Mouse (Mus musculus) ES-E14 (cell line): Measurements from ENCODE around the gene Mmd. TPM values are rescaled to one million over a fixed set of nuclear protein-coding genes. Genes with fewer than 3 reads are reported as not detected.

ENCODE experiments used
- DNase-seq: peaks from one replicate; pipeline ENCODE4 v3.0.0-alpha.2; 2013; ENCODE audit warnings: low read depth, low spot score
- H3K27ac ChIP-seq: 2 replicates; pipeline ENCODE4 v1.5.1; 2012; ENCODE audit warnings: low read depth, mild to moderate bottlenecking, low read length, moderate library complexity, mixed read lengths; ENCODE audit not compliant: poor library complexity, insufficient read depth, severe bottlenecking
- H3K36me3 ChIP-seq: 2 replicates; pipeline ENCODE4 v1.6.1; 2012; ENCODE audit warnings: mild to moderate bottlenecking, low read length, moderate library complexity, mixed read lengths; ENCODE audit not compliant: control insufficient read depth, poor library complexity, insufficient read depth, severe bottlenecking
- H3K4me1 ChIP-seq, 2 experiments: fragments of 150-350 bp in 1 of 2; sonication (generic) in 1 of 2; 2 replicates each; pipeline ENCODE4 v1.6.1; 2012; ENCODE audit warnings: low read length in 2 of 2, mild to moderate bottlenecking in 1 of 2, mixed read lengths in 1 of 2; ENCODE audit not compliant: control insufficient read depth in 2 of 2, insufficient read depth in 2 of 2, poor library complexity in 1 of 2
- H3K4me3 ChIP-seq, 2 experiments: fragments of 150-350 bp in 1 of 2; sonication (generic) in 1 of 2; 2 replicates each; pipeline ENCODE4 v1.5.1; 2012; ENCODE audit warnings: low read length in 2 of 2, low read depth in 1 of 2, mild to moderate bottlenecking in 1 of 2, mixed read lengths in 1 of 2; ENCODE audit not compliant: insufficient read depth in 1 of 2, poor library complexity in 1 of 2, severe bottlenecking in 1 of 2
- H3K9ac ChIP-seq: 2 replicates; pipeline ENCODE4 v1.6.1; 2012; ENCODE audit warnings: low read depth, mild to moderate bottlenecking, low read length, mixed read lengths; ENCODE audit not compliant: poor library complexity, insufficient read depth, severe bottlenecking
- H3K9me3 ChIP-seq: fragments of 150-350 bp; sonication (generic); 2 replicates; pipeline ENCODE4 v1.6.1; 2012; ENCODE audit warnings: low read depth, mild to moderate bottlenecking, low read length; ENCODE audit not compliant: control insufficient read depth, insufficient read depth
- CHD2 ChIP-seq: IDR thresholded peaks from 2 replicates; pipeline ENCODE4 v1.6.1; 2014; ENCODE audit warnings: mild to moderate bottlenecking, low read depth, low read length, inconsistent platforms
- HCFC1 ChIP-seq: IDR thresholded peaks from 2 replicates; pipeline ENCODE4 v1.6.1; 2012; ENCODE audit warnings: low read length, inconsistent platforms, borderline replicate concordance; ENCODE audit not compliant: insufficient read depth
- MAFK ChIP-seq: IDR thresholded peaks from 2 replicates; pipeline ENCODE4 v1.6.1; 2014; ENCODE audit warnings: mild to moderate bottlenecking, low read depth, low read length, inconsistent platforms; ENCODE audit not compliant: insufficient read depth
- ZC3H11A ChIP-seq: IDR thresholded peaks from 2 replicates; pipeline ENCODE4 v1.6.1; 2012; ENCODE audit warnings: low read depth, mild to moderate bottlenecking, inconsistent platforms, low read length, borderline replicate concordance
- ZNF384 ChIP-seq: IDR thresholded peaks from 2 replicates; pipeline ENCODE4 v1.6.1; 2012; ENCODE audit warnings: low read depth, low read length, inconsistent platforms
- in situ Hi-C, 2 experiments: fragments of 600-800 bp; cut with MboI; formaldehyde crosslinking; loops; one replicate each; pipeline ENCODE4 v1.15.1; 2025; ENCODE audit warnings: low sequenced_read_pairs in 2 of 2, inconsistent platforms in 1 of 2; ENCODE audit not compliant: unreplicated experiment in 2 of 2
- total RNA-seq: library from RNA; depleted of rRNA; stranded (reverse); fragments of 300-350 nt; gene quantifications from 2 replicates; pipeline ENCODE4 v1.2.3, GENCODE M21; 2012; rRNA removed

The Mmd gene
- total RNA-seq, 1 experiment, result 15.5 TPM

- Histone ChIP-seq H3K9ac (no peak overlapping the region), H3K36me3 (no peaks in the 10 kb centered on the region), H3K4me3 (no peak overlapping the region), H3K4me1 (no peaks in the 10 kb centered on the region), H3K9me3 (no peaks in the 10 kb centered on the region), H3K27ac (no peak overlapping the region)
- no peak for DNase-seq
- in situ Hi-C loops, result loop anchor here in 1 of 2 experiments (10.0 kb wide), 1 partner anchor 288 kb away; no protein-coding TSS in a partner anchor
- TF ChIP-seq ZC3H11A (no peak), CHD2 (no peak), MAFK (no peak), HCFC1 (no peak), ZNF384 (no peak)
Observed at GRCm38 (mm10) chr11:90326836-90327235, 77.6 kb downstream of the Mmd start.

Other genes with a start within 250 kb of the Mmd start
- 2.3 and 4.2 TPM in 2 replicates for gene Pctp, start 246.6 kb upstream of the Mmd start, total RNA-seq
- 0.11 and 0.18 TPM in 2 replicates for gene Tmem100, start 219.1 kb upstream of the Mmd start, total RNA-seq
- 0.21 and 1.3 TPM in 2 replicates for gene Gm45716, start 61.8 kb upstream of the Mmd start, total RNA-seq
- 1.4 and 1.7 TPM in 2 replicates for gene Hlf, start 141.4 kb downstream of the Mmd start, total RNA-seq